Mouse (Mus musculus): ENCODE data around the gene Coa3. TPM values are rescaled to one million over a fixed set of nuclear protein-coding genes. Genes with fewer than 3 reads are reported as not detected.
A peak's percentile ranks its signal among the peaks of the same experiment; 100 is the strongest.
"Not testable (repeated sequence)": the region's sequence is repeated elsewhere in the genome, so short reads cannot be mapped to it uniquely, and the experiment has no call there.

Coa3 gene
- 10 to 100 TPM; 92.7 to 93.1 TPM for total RNA-seq (2021)
- long read RNA-seq, transcript Coa3-201 (2 exons, 886 nt), result major isoform, 227 of 238 reads
- long read RNA-seq, partial matches to known transcripts, result 0 of 238 reads
- long read RNA-seq, other reads (novel, unspliced or antisense), result 11 of 238 reads

DNA sequence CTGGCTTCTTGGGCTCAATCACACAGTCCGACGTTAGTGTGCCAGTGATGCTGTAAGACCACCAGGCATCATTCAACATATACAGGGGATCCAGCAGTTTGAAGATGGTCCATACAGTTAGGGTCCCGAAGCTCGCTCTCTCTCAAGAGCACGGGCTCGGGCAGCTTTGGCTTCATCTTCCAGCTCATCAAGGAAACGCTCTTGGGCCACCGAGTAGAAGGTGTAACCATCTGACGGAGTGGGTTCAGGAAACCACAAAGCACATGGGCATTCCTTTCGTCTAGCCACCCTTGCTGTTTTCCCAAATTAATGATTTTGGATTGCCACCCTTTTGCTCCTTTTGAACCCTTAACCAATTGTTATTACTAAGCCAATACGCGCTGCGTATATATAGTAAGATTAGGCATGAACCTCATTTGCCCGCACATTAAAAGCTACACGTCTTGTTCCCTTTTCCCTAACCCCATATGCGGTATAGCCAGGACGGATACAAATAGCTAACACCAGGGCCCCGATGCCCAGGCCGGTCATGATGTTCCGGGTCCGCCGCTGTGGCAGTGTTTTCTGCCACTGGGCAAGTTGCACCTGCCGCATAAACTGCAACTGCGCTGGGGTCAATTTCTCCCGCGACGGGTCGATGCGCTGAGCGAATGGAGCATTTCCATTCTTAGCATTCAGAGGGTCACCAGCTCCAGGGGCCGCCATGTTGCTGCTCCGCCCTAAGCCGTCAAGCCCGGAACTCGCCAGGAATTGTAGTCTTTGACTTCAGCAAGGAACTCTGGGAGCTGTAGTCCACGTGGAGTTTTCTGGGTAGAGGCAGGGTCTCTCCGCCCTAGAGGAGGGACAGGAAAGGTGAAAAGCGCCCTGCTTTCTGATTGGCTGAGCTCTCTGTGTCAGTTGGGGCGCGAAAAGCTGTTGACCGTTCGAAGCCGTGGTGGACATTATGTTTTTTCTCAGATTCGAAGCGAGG is at the start of gene Coa3, which contains the start of gene Cntd1:
Coa3 (minus strand) TSS at position 892 of the 970 bp plus-strand sequence.
Cntd1 (plus strand) TSS at position 790 of the 970 bp plus-strand sequence.
- peak; percentile 79 to 84 for DNase-seq (ENCODE audit: low spot score in 2 of 2)

GRCm38 (mm10) chr11:101327311-101327710 is 48.4 kb upstream of the Coa3 start:
- DNase-seq (ENCODE audit: low spot score in 2 of 2), result no peak

DNA sequence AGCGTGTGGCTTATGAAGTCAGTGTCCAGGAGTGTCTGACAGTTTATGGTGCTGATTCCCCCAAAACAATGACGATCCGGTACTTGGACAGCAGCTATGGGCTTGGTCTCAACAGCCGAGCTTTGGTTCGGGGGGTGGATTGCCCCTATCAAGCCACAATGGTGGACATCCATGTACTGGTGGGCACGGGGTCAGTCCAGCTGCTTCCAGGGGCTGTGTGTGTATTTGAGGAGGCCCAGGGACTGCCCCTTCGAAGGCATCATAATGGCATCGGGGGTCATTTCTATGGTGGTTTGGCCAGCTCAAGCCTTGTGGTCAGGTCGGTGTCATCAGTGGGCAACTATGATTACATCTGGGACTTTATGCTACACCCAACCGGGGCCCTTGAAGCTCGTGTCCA is 47.2 kb upstream of the Coa3 start:
- DNase-seq (ENCODE audit: low spot score in 2 of 2), result no peak

DNA sequence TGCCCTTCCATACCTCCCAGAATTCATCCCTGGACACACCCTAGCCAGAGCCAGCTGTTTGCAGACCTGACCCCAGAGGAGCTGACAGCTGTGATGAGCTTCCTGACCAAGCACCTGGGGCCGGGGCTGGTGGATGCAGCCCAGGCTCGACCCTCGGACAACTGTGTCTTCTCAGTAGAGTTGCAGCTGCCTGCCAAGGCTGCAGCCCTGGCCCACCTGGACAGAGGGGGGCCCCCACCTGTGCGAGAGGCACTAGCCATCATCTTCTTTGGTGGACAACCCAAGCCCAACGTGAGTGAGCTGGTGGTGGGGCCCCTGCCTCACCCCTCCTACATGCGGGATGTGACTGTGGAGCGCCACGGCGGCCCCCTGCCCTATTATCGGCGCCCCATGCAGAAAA is 46.3 kb upstream of the Coa3 start:
- DNase-seq (ENCODE audit: low spot score in 2 of 2), result not testable (repeated sequence)

DNA sequence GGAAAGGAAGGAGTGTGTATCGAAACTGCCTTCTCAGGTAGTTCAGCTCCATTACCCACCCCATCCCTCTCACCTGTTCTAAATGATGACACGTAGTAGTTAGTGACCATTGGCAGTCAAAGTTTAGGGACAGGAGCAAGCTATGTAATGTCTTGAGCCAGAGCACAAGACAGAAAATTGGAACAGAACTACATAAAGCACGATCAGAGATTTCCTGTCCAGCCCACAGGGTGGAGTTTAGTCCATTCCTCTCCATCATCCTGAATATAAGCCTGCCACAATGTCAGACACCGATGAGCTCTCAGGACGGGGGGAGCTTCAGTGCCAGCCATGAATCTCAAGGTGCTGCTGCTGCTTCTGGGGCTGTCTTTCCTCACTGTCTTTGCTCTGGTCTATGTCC is 45.8 kb upstream of the Coa3 start, which contains the start of gene Aoc2:
Aoc2 (plus strand) TSS at position 301 of the 400 bp plus-strand sequence.
- no peak for DNase-seq (ENCODE audit: low spot score in 2 of 2)

GRCm38 (mm10) chr11:101323609-101324008 is 44.7 kb upstream of the Coa3 start:
- peak; percentile 80 to 84 for DNase-seq (ENCODE audit: low spot score in 2 of 2)

DNA sequence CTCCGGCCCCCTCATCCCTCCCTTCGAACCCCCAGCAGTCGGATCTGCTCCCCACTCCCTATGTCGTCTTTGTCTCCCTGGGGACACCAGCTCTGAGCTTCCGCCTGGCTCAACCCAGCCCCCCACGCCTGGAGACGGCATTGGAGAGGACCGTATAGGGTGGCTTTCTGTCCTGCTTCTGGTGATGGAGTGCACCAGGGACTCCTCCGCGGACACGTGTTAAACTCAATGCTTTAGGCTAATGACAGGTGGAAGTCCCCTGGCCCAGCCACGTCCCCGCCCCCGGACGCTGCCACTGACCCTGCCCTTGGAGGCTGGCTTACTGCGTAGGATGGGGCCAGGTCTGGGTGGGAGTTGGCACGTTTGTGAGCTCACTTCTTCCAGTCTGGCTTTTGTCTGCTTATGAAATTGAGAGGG is 37.6 kb upstream of the Coa3 start:
- DNase-seq (ENCODE audit: low spot score in 2 of 2), result no peak

DNA sequence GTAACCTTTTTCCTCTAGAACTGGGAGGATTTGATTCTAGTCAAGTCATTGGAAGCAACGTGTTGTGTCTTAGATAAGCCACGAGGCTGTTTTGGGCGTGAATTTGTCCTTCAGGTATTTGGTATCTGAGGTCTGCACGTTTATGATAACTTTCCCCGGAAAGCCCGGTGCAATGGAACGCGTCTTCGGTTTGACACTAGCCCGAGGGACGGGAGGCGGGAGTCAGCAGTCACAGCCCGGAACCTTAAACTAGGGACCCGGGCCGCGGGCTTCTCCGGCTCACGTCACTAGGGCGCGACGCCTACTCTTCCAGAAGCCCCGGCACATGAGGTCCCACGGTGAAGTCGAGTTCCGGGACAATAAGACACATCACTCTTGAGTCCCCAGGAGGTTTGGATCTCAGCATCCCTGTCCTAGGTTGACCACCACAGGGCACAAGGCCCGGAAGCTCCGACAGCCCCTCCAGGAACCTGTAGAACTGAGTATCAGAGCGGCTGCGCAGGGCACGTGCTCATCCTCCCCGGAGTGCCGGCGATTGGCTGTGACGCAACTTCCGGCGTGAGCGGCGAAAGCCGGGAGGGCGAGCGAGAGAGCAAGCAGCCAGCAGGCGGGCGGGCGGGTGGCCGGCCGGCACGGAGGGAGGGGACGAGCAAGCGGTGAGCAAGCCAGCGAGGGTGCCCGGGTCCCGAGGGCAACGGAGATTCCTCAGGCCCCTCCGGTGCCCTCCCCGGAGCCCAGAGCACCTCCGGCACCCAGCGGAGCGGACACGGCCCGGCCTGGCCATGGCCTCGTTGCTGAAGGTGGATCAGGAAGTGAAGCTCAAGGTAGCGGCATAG is 37.0 kb upstream of the Coa3 start, which contains the start of gene Psme3:
Psme3 (plus strand) TSS at position 549 of the 836 bp plus-strand sequence.
- DNase-seq (ENCODE audit: low spot score in 2 of 2), result peak; percentile 93

DNA sequence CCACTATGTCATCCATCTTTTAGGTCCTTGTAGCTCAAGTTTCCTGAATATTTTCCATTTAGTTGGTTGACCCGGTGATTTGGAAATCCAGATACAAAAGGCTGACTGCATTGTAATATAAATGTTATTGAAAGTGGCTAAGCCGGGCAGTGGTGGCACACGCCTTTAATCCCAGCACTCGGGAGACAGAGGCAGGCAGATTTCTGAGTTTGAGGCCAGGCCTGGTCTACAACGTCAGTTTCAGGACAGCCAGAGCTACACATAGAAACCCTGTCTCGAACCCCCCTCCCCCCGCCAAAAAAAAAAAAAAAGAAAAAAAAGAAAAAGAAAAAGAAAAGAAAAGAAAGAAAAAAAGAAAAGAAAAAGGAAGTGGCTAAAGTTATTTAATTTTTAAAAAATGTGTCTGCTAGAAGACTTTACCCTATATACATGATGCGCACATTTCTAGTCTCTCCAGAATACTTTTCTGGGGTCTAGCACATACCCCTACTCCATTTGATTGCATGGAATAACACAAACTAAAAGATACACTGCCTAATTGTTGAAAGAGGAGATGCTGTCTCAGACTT is 36.3 kb upstream of the Coa3 start:
- DNase-seq (ENCODE audit: low spot score in 2 of 2), result no peak

GRCm38 (mm10) chr11:101314567-101314966 is 35.7 kb upstream of the Coa3 start:
- DNase-seq (ENCODE audit: low spot score in 2 of 2), result no peak

- no peak for DNase-seq (ENCODE audit: low spot score in 2 of 2)
Observed at GRCm38 (mm10) chr11:101312150-101312549, 33.2 kb upstream of the Coa3 start.

- DNase-seq (ENCODE audit: low spot score in 2 of 2), result no peak
Observed at GRCm38 (mm10) chr11:101311083-101311482, 32.2 kb upstream of the Coa3 start.

- DNase-seq (ENCODE audit: low spot score in 2 of 2), result no peak
Observed at GRCm38 (mm10) chr11:101307744-101308143, 28.8 kb upstream of the Coa3 start.

- DNase-seq (ENCODE audit: low spot score in 2 of 2), result peak; percentile 99
Observed at GRCm38 (mm10) chr11:101302004-101302798, 23.3 kb upstream of the Coa3 start, which contains the start of gene Becn1. TSS of gene Becn1 (minus strand) at chr11:101302286.

- no peak for DNase-seq (ENCODE audit: low spot score in 2 of 2)
Observed at GRCm38 (mm10) chr11:101301299-101302003, 22.5 kb upstream of the Coa3 start.

DNA sequence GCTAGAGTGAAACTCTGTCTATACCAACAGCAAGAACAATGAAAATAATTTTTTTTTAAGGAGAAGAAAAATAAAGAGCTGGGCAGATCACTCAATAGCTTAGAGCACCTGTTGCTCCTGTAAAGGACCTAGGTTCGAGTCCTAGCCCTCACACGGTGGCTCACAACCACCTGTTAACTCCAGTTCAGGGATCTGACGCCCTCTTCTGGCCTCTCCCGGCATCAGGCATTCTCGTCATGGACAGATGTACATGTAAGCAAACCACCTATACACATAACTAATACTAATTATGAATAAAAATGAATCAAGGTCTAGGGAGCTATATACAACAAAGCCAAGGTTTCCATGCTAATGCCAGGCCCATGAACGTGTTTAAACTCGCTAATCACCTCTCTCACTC is 22.0 kb upstream of the Coa3 start:
- no peak for DNase-seq (ENCODE audit: low spot score in 2 of 2)

- DNase-seq (ENCODE audit: low spot score in 2 of 2), result no peak
Observed at GRCm38 (mm10) chr11:101295191-101295590, 16.3 kb upstream of the Coa3 start.

GRCm38 (mm10) chr11:101291231-101291630 is 12.3 kb upstream of the Coa3 start:
- DNase-seq (ENCODE audit: low spot score in 2 of 2), result no peak

GRCm38 (mm10) chr11:101287306-101287705 is 8.4 kb upstream of the Coa3 start:
- DNase-seq (ENCODE audit: low spot score in 2 of 2), result no peak
